Mouse (Mus musculus) liver, adult 10 weeks (tissue): ENCODE measurements around the gene Afg1l. TPM values are rescaled to one million over a fixed set of nuclear protein-coding genes. Genes with fewer than 3 reads are reported as not detected.

Experiments used
- polyA plus RNA-seq: library from polyadenylated mRNA; stranded (reverse); fragments of 350-450 nt; fragmentation: Illumina TruSeq; extraction: RNeasy Lipid Tissue Mini Kit (QIAGEN cat#74804); gene quantifications from one replicate; pipeline ENCODE4 v1.2.3, GENCODE M21; 2014; ENCODE audit warnings: low read depth, low replicate concordance

The Afg1l gene
- 5.7 TPM for polyA plus RNA-seq

GRCm38 (mm10) chr10:42478341-42478720 lies at the start of gene Afg1l:
Afg1l (minus strand) TSS chr10:42478565.

GRCm38 (mm10) chr10:42501775-42502348 lies 23.5 kb upstream of the Afg1l start, which contains the start of gene Snx3:
Snx3 (plus strand) TSS chr10:42502030.

GRCm38 (mm10) chr10:42276507-42277345 lies 201.6 kb downstream of the Afg1l start, which contains the start of gene Foxo3:
Foxo3 (minus strand) TSS chr10:42276755.

Other genes with a start within 250 kb of the Afg1l start
- 9.9 TPM for gene Foxo3, start 201.8 kb downstream of the Afg1l start, polyA plus RNA-seq
- gene Snx3, start 23.5 kb upstream of the Afg1l start, polyA plus RNA-seq: 85.3 TPM
- not detected for gene Nr2e1, start 105.1 kb upstream of the Afg1l start, polyA plus RNA-seq
- 18.5 TPM for gene Ostm1, start 105.3 kb upstream of the Afg1l start, polyA plus RNA-seq